Mouse (Mus musculus): ENCODE data around the gene Ttll5.

- TF ChIP-seq CTCF (IDR thresholded peaks at IDR 0.05; ENCODE audit: borderline replicate concordance, insufficient read depth, low read depth, low read length) (no peak), POLR2A (IDR thresholded peaks at IDR 0.05; ENCODE audit: borderline replicate concordance, insufficient read depth, low read length) (no peak)
Measured at GRCm38 (mm10) chr12:85879631-85880314, 55.3 kb downstream of the Ttll5 start.

Measured in cerebellum, adult 2 months (tissue).